Mouse (Mus musculus) liver, embryonic 16.5 days (tissue): ENCODE results near the gene Scel. TPM values are rescaled to one million over a fixed set of nuclear protein-coding genes. Genes with fewer than 3 reads are reported as not detected.

Experiments used
- ATAC-seq: fragments of 200-750 bp; cut with Nextera tagmentation; 2 replicates; pipeline ENCODE4 v1.8.0; 2017; ENCODE audit warnings: low read depth, mild to moderate bottlenecking, moderate number of reproducible peaks, moderate library complexity
- H3K27ac ChIP-seq: fragments of 300-500 bp; sonication (generic); 2 replicates; pipeline ENCODE4 v1.5.1; 2014; ENCODE audit warnings: mild to moderate bottlenecking, low read length
- H3K27me3 ChIP-seq: fragments of 300-500 bp; sonication (generic); 2 replicates; pipeline ENCODE4 v1.6.1; 2014; ENCODE audit warnings: low read depth, low read length, mixed read lengths; ENCODE audit not compliant: control insufficient read depth, insufficient read depth
- H3K36me3 ChIP-seq: fragments of 300-500 bp; sonication (generic); 2 replicates; pipeline ENCODE4 v1.6.1; 2014; ENCODE audit warnings: mild to moderate bottlenecking; ENCODE audit not compliant: control insufficient read depth, insufficient read depth
- H3K4me1 ChIP-seq: fragments of 300-500 bp; sonication (generic); 2 replicates; pipeline ENCODE4 v1.6.1; 2014; ENCODE audit warnings: low read depth, low read length, mixed read lengths; ENCODE audit not compliant: control insufficient read depth
- H3K4me2 ChIP-seq: fragments of 300-500 bp; sonication (generic); 2 replicates; pipeline ENCODE4 v1.6.1; 2014; ENCODE audit warnings: low read depth, low read length, mixed read lengths
- H3K4me3 ChIP-seq: fragments of 300-500 bp; sonication (generic); 2 replicates; pipeline ENCODE4 v1.5.1; 2014; ENCODE audit warnings: low read depth, mild to moderate bottlenecking, low read length
- H3K9ac ChIP-seq: fragments of 300-500 bp; sonication (generic); 2 replicates; pipeline ENCODE4 v1.6.1; 2014; ENCODE audit warnings: low read depth, low read length
- H3K9me3 ChIP-seq: fragments of 300-500 bp; sonication (generic); replicated peaks from 2 replicates; pipeline ENCODE4 v1.6.1; 2016; ENCODE audit warnings: low read length; ENCODE audit not compliant: control insufficient read depth
- WGBS: fragments of 180-500 bp; shearing (Covaris S2); extraction: QIAGEN DNeasy Blood & Tissue Kit; methylation state at CpG from one replicate; pipeline ENCODE4 v1.1.7; 2014; ENCODE audit not compliant: insufficient replicate concordance; 5-methylcytosine and 5-hydroxymethylcytosine counted together
- polyA plus RNA-seq: library from polyadenylated mRNA; unstranded; fragments of >200 nt; fragmentation: Nextera tagmentation; extraction: Ambion mirVana; gene quantifications from 2 replicates; pipeline ENCODE4 v1.2.1, GENCODE M21; 2015

Scel gene
- polyA plus RNA-seq, 1 experiment from 2014 or later = 0.15 TPM

- Histone ChIP-seq H3K27ac (no peak overlapping the region), H3K27me3 (no peaks in the 10 kb centered on the region), H3K4me3 (no peak overlapping the region), H3K9me3 (no peaks in the 10 kb centered on the region), H3K4me2 (no peak overlapping the region), H3K9ac (no peak overlapping the region), H3K36me3 (no peaks in the 10 kb centered on the region), H3K4me1 (no peaks in the 10 kb centered on the region)
- no peak for ATAC-seq
- 74% methylated on average over 13 of the region's 13 CpGs for WGBS
Measured at GRCm38 (mm10) chr14:103571598-103572320, 58.6 kb downstream of the Scel start.

- no peak overlapping the region for H3K4me2 ChIP-seq
- H3K27me3 ChIP-seq = no peaks in the 10 kb centered on the region
- no peak overlapping the region for H3K9ac ChIP-seq
- no peak overlapping the region for H3K27ac ChIP-seq
- no peaks in the 10 kb centered on the region for H3K36me3 ChIP-seq
- no peaks in the 10 kb centered on the region for H3K4me1 ChIP-seq
- 57% methylated on average over 7 of the region's 7 CpGs for WGBS
- no peak for ATAC-seq
- no peak overlapping the region for H3K4me3 ChIP-seq
- H3K9me3 ChIP-seq = no peaks in the 10 kb centered on the region
Measured at GRCm38 (mm10) chr14:103575854-103576253, 62.7 kb downstream of the Scel start.

- H3K9ac ChIP-seq = no peak overlapping the region
- H3K4me2 ChIP-seq = no peak overlapping the region
- no peaks in the 10 kb centered on the region for H3K27me3 ChIP-seq
- no peak for ATAC-seq
- no peaks in the 10 kb centered on the region for H3K4me1 ChIP-seq
- no peaks in the 10 kb centered on the region for H3K9me3 ChIP-seq
- H3K36me3 ChIP-seq = no peaks in the 10 kb centered on the region
- H3K4me3 ChIP-seq = no peak overlapping the region
- H3K27ac ChIP-seq = no peak overlapping the region
Measured at GRCm38 (mm10) chr14:103577011-103577410, 63.9 kb downstream of the Scel start.

- Histone ChIP-seq H3K27me3 (no peaks in the 10 kb centered on the region), H3K27ac (no peak overlapping the region), H3K9me3 (no peaks in the 10 kb centered on the region), H3K4me3 (no peak overlapping the region), H3K4me2 (no peak overlapping the region), H3K36me3 (no peaks in the 10 kb centered on the region), H3K4me1 (no peaks in the 10 kb centered on the region), H3K9ac (no peak overlapping the region)
- no peak for ATAC-seq
- 45% methylated on average over 4 of the region's 4 CpGs for WGBS
Measured at GRCm38 (mm10) chr14:103586662-103587061, 73.5 kb downstream of the Scel start.

- Histone ChIP-seq H3K4me2 (no peak overlapping the region), H3K27ac (no peak overlapping the region), H3K9me3 (no peaks in the 10 kb centered on the region), H3K4me3 (no peak overlapping the region), H3K36me3 (no peaks in the 10 kb centered on the region), H3K27me3 (no peaks in the 10 kb centered on the region), H3K9ac (no peak overlapping the region), H3K4me1 (no peaks in the 10 kb centered on the region)
- no peak for ATAC-seq
- 68% methylated on average over 10 of the region's 10 CpGs for WGBS
Measured at GRCm38 (mm10) chr14:103587208-103587900, 74.2 kb downstream of the Scel start.

- H3K36me3 ChIP-seq = no peaks in the 10 kb centered on the region
- no peak overlapping the region for H3K4me3 ChIP-seq
- H3K9ac ChIP-seq = no peak overlapping the region
- H3K4me1 ChIP-seq = no peaks in the 10 kb centered on the region
- H3K27ac ChIP-seq = no peak overlapping the region
- H3K27me3 ChIP-seq = no peaks in the 10 kb centered on the region
- ATAC-seq = no peak
- WGBS = 66% methylated on average over 7 of the region's 7 CpGs
- no peak overlapping the region for H3K4me2 ChIP-seq
- no peaks in the 10 kb centered on the region for H3K9me3 ChIP-seq
Measured at GRCm38 (mm10) chr14:103589819-103590218, 76.7 kb downstream of the Scel start.

GRCm38 (mm10) chr14:103595870-103596269 is 82.7 kb downstream of the Scel start:
- H3K4me1 ChIP-seq = no peaks in the 10 kb centered on the region
- WGBS = 56% methylated on average over 5 of the region's 5 CpGs
- H3K4me3 ChIP-seq = no peak overlapping the region
- no peaks in the 10 kb centered on the region for H3K9me3 ChIP-seq
- ATAC-seq = no peak
- H3K27ac ChIP-seq = no peak overlapping the region
- H3K36me3 ChIP-seq = no peaks in the 10 kb centered on the region
- no peaks in the 10 kb centered on the region for H3K27me3 ChIP-seq
- no peak overlapping the region for H3K9ac ChIP-seq
- H3K4me2 ChIP-seq = no peak overlapping the region

- Histone ChIP-seq H3K36me3 (no peaks in the 10 kb centered on the region), H3K4me2 (no peak overlapping the region), H3K27me3 (no peaks in the 10 kb centered on the region), H3K9ac (no peak overlapping the region), H3K27ac (no peak overlapping the region), H3K4me3 (no peak overlapping the region), H3K4me1 (no peaks in the 10 kb centered on the region), H3K9me3 (no peaks in the 10 kb centered on the region)
- 71% methylated on average over 8 of the region's 8 CpGs for WGBS
- no peak for ATAC-seq
Measured at GRCm38 (mm10) chr14:103608063-103608462, 94.9 kb downstream of the Scel start.

- no peak overlapping the region for H3K4me2 ChIP-seq
- no peak for ATAC-seq
- H3K36me3 ChIP-seq = no peaks in the 10 kb centered on the region
- H3K9me3 ChIP-seq = no peaks in the 10 kb centered on the region
- H3K4me1 ChIP-seq = no peaks in the 10 kb centered on the region
- no peak overlapping the region for H3K4me3 ChIP-seq
- no peak overlapping the region for H3K27ac ChIP-seq
- no peak overlapping the region for H3K9ac ChIP-seq
- 70% methylated on average over 6 of the region's 6 CpGs for WGBS
- no peaks in the 10 kb centered on the region for H3K27me3 ChIP-seq
Measured at GRCm38 (mm10) chr14:103613573-103614271, 100.6 kb downstream of the Scel start.
